Mouse (Mus musculus) forelimb bud, embryonic 11.5 days (tissue): ENCODE results near the gene Pkn2.

Experiments
- DNase-seq: peaks from one replicate; pipeline ENCODE4 v3.0.0-alpha.2; 2012; ENCODE audit warnings: low read depth, low spot score

Gene Pkn2

GRCm38 (mm10) chr3:142834024-142834423 lies 47.8 kb downstream of the Pkn2 start:
- no peak for DNase-seq

- no peak for DNase-seq
Observed at GRCm38 (mm10) chr3:142832910-142833309, 48.9 kb downstream of the Pkn2 start.

GRCm38 (mm10) chr3:142826449-142827146 lies 55.2 kb downstream of the Pkn2 start:
- no peak for DNase-seq

GRCm38 (mm10) chr3:142823606-142824005 lies 58.2 kb downstream of the Pkn2 start:
- DNase-seq, result no peak

- DNase-seq, result no peak
Observed at GRCm38 (mm10) chr3:142817506-142817905, 64.3 kb downstream of the Pkn2 start.

GRCm38 (mm10) chr3:142811582-142811981 lies 70.2 kb downstream of the Pkn2 start:
- DNase-seq, result no peak

GRCm38 (mm10) chr3:142795587-142795986 lies 86.2 kb downstream of the Pkn2 start:
- no peak for DNase-seq

GRCm38 (mm10) chr3:142786423-142787072 lies 95.3 kb downstream of the Pkn2 start:
- no peak for DNase-seq

GRCm38 (mm10) chr3:142777227-142777626 lies 104.6 kb downstream of the Pkn2 start:
- DNase-seq, result no peak

GRCm38 (mm10) chr3:142773538-142774191 lies 108.1 kb downstream of the Pkn2 start:
- DNase-seq, result no peak

- no peak for DNase-seq
Observed at GRCm38 (mm10) chr3:142770518-142770917, 111.3 kb downstream of the Pkn2 start.

GRCm38 (mm10) chr3:142768498-142768897 lies 113.3 kb downstream of the Pkn2 start:
- DNase-seq, result no peak

- DNase-seq, result no peak
Observed at GRCm38 (mm10) chr3:142765778-142766165, 116.0 kb downstream of the Pkn2 start.

- peak; percentile 94 for DNase-seq
Observed at GRCm38 (mm10) chr3:142764995-142765777, 116.6 kb downstream of the Pkn2 start, which contains the start of gene Gtf2b. TSS of gene Gtf2b (plus strand) at chr3:142765045.

- DNase-seq, result no peak
Observed at GRCm38 (mm10) chr3:142760356-142760755, 121.4 kb downstream of the Pkn2 start.

- no peak for DNase-seq
Observed at GRCm38 (mm10) chr3:142758593-142758992, 123.2 kb downstream of the Pkn2 start.

- DNase-seq, result no peak
Observed at GRCm38 (mm10) chr3:142757841-142758240, 124.0 kb downstream of the Pkn2 start.

GRCm38 (mm10) chr3:142755132-142755867 lies 126.5 kb downstream of the Pkn2 start:
- DNase-seq, result no peak

- no peak for DNase-seq
Observed at GRCm38 (mm10) chr3:142749131-142749530, 132.7 kb downstream of the Pkn2 start.

- no peak for DNase-seq
Observed at GRCm38 (mm10) chr3:142747673-142748072, 134.1 kb downstream of the Pkn2 start.

GRCm38 (mm10) chr3:142745076-142745475 lies 136.7 kb downstream of the Pkn2 start:
- DNase-seq, result no peak
